Mouse (Mus musculus): ENCODE measurements around the gene Snrpa.
"Not testable (repeated sequence)": the region's sequence is repeated elsewhere in the genome, so short reads cannot be mapped to it uniquely, and the experiment has no call there.

The Snrpa gene

GRCm38 (mm10) chr7:27195681-27196611 lies at the start of gene Snrpa, which contains the start of gene BC024978:
TSS of gene Snrpa (minus strand) at chr7:27196271.
TSS of gene BC024978 (plus strand) at chr7:27195781.
- peak; percentile 91 for DNase-seq

GRCm38 (mm10) chr7:27244088-27244487 lies 48.0 kb upstream of the Snrpa start:
- DNase-seq, result not testable (repeated sequence)

- DNase-seq, result no peak
Observed at GRCm38 (mm10) chr7:27243211-27243610, 47.1 kb upstream of the Snrpa start.

GRCm38 (mm10) chr7:27238568-27238967 lies 42.5 kb upstream of the Snrpa start:
- DNase-seq, result no peak

GRCm38 (mm10) chr7:27237527-27237926 lies 41.5 kb upstream of the Snrpa start:
- no peak for DNase-seq

- no peak for DNase-seq
Observed at GRCm38 (mm10) chr7:27235726-27236125, 39.7 kb upstream of the Snrpa start.

GRCm38 (mm10) chr7:27233300-27233699 lies 37.2 kb upstream of the Snrpa start:
- no peak for DNase-seq

GRCm38 (mm10) chr7:27232781-27233281 lies 36.8 kb upstream of the Snrpa start, which contains the start of gene Coq8b:
TSS of gene Coq8b (plus strand) at chr7:27233023.
- peak; percentile 85 for DNase-seq

GRCm38 (mm10) chr7:27231693-27232331 lies 35.7 kb upstream of the Snrpa start:
- peak; percentile 38 for DNase-seq

GRCm38 (mm10) chr7:27230781-27231180 lies 34.7 kb upstream of the Snrpa start:
- no peak for DNase-seq

GRCm38 (mm10) chr7:27228865-27229264 lies 32.8 kb upstream of the Snrpa start:
- DNase-seq, result no peak

GRCm38 (mm10) chr7:27228281-27228821 lies 32.3 kb upstream of the Snrpa start, which contains the start of gene Itpkc:
TSS of gene Itpkc (minus strand) at chr7:27228661.
- DNase-seq, result peak; percentile 84

- no peak for DNase-seq
Observed at GRCm38 (mm10) chr7:27227676-27228075, 31.6 kb upstream of the Snrpa start.

- no peak for DNase-seq
Observed at GRCm38 (mm10) chr7:27227276-27227675, 31.2 kb upstream of the Snrpa start.

- DNase-seq, result no peak
Observed at GRCm38 (mm10) chr7:27224877-27225575, 29.0 kb upstream of the Snrpa start.

- no peak for DNase-seq
Observed at GRCm38 (mm10) chr7:27222538-27222937, 26.5 kb upstream of the Snrpa start.

- DNase-seq, result no peak
Observed at GRCm38 (mm10) chr7:27221939-27222338, 25.9 kb upstream of the Snrpa start.

- no peak for DNase-seq
Observed at GRCm38 (mm10) chr7:27219937-27220336, 23.9 kb upstream of the Snrpa start.

- DNase-seq, result no peak
Observed at GRCm38 (mm10) chr7:27218586-27218985, 22.5 kb upstream of the Snrpa start.

GRCm38 (mm10) chr7:27212626-27213025 lies 16.6 kb upstream of the Snrpa start:
- no peak for DNase-seq

- DNase-seq, result no peak
Observed at GRCm38 (mm10) chr7:27203730-27204449, 7.8 kb upstream of the Snrpa start.

- no peak for DNase-seq
Observed at GRCm38 (mm10) chr7:27198779-27199178, 2.7 kb upstream of the Snrpa start.

Data from right cerebral cortex, postnatal 4 days (tissue).